Mouse (Mus musculus) embryonic fibroblast, embryonic 13.5 days (primary cell): ENCODE data around the gene Schip1.

Source experiments
- CTCF ChIP-seq: IDR thresholded peaks from 2 replicates; pipeline ENCODE4 v1.5.1; 2011; ENCODE audit warnings: mild to moderate bottlenecking, control low read depth, low read length, moderate library complexity, borderline replicate concordance; ENCODE audit not compliant: insufficient read depth
- POLR2A ChIP-seq: IDR thresholded peaks from 2 replicates; pipeline ENCODE4 v1.6.1; 2011; ENCODE audit warnings: low read depth, mild to moderate bottlenecking, control low read depth, low read length, moderate library complexity

DNA sequence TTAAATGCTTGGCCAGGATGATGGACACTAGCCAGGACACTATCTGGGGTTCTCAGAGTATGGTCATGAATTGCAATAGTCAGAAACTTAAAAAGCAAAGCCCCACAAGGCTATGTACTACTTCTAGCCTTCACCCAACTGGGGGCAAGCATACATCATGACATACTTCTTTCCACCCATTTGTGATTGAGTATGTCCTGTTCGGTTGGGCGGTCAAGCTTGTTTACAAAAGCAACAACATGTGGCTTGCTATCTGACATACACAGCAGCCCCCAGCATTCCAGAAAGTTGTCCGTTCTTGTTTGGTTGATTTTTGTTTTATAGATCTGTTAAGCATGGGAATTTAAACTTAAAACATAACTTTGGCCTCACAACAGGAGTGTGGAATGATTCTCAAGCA, 582.7 kb downstream of the Schip1 start:
- TF ChIP-seq POLR2A: no peak
- TF ChIP-seq CTCF: no peak
